Mouse (Mus musculus): ENCODE measurements around the gene Zpbp2. TPM values are rescaled to one million over a fixed set of nuclear protein-coding genes. Genes with fewer than 3 reads are reported as not detected.

The Zpbp2 gene
- polyA plus RNA-seq (2014; fragmentation: Illumina TruSeq; extraction: RNeasy Lipid Tissue Mini Kit (QIAGEN cat#74804); ENCODE audit: low replicate concordance): 1.0 TPM

GRCm38 (mm10) chr11:98550975-98551828 lies at the start of gene Zpbp2:
Zpbp2 (plus strand) TSS chr11:98551097.

GRCm38 (mm10) chr11:98545711-98546231 lies 5.1 kb upstream of the Zpbp2 start, which contains the start of gene Ikzf3:
Ikzf3 (minus strand) TSS chr11:98546031.

GRCm38 (mm10) chr11:98586892-98587563 lies 36.1 kb downstream of the Zpbp2 start, which contains the start of gene Ormdl3:
Ormdl3 (minus strand) TSS chr11:98587368.

GRCm38 (mm10) chr11:98597991-98598390 lies 47.1 kb downstream of the Zpbp2 start, which contains the start of gene Lrrc3c:
Lrrc3c (plus strand) TSS chr11:98598291.

Other genes with a start within 250 kb of the Zpbp2 start
- gene Neurod2, start 221.4 kb upstream of the Zpbp2 start, polyA plus RNA-seq (2014; fragmentation: Illumina TruSeq; extraction: RNeasy Lipid Tissue Mini Kit (QIAGEN cat#74804); ENCODE audit: low replicate concordance): not detected
- 5.9 TPM for gene Ppp1r1b, start 202.7 kb upstream of the Zpbp2 start, polyA plus RNA-seq (2014; fragmentation: Illumina TruSeq; extraction: RNeasy Lipid Tissue Mini Kit (QIAGEN cat#74804); ENCODE audit: low replicate concordance)
- gene Stard3, start 192.7 kb upstream of the Zpbp2 start, polyA plus RNA-seq (2014; fragmentation: Illumina TruSeq; extraction: RNeasy Lipid Tissue Mini Kit (QIAGEN cat#74804); ENCODE audit: low replicate concordance): 1.0 TPM
- not detected for gene Tcap, start 167.3 kb upstream of the Zpbp2 start, polyA plus RNA-seq (2014; fragmentation: Illumina TruSeq; extraction: RNeasy Lipid Tissue Mini Kit (QIAGEN cat#74804); ENCODE audit: low replicate concordance)
- not detected for gene Pnmt, start 164.6 kb upstream of the Zpbp2 start, polyA plus RNA-seq (2014; fragmentation: Illumina TruSeq; extraction: RNeasy Lipid Tissue Mini Kit (QIAGEN cat#74804); ENCODE audit: low replicate concordance)
- gene Pgap3, start 150.6 kb upstream of the Zpbp2 start, polyA plus RNA-seq (2014; fragmentation: Illumina TruSeq; extraction: RNeasy Lipid Tissue Mini Kit (QIAGEN cat#74804); ENCODE audit: low replicate concordance): not detected
- 2.1 TPM for gene Erbb2, start 138.6 kb upstream of the Zpbp2 start, polyA plus RNA-seq (2014; fragmentation: Illumina TruSeq; extraction: RNeasy Lipid Tissue Mini Kit (QIAGEN cat#74804); ENCODE audit: low replicate concordance)
- 31.8 TPM for gene Mien1, start 112.1 kb upstream of the Zpbp2 start, polyA plus RNA-seq (2014; fragmentation: Illumina TruSeq; extraction: RNeasy Lipid Tissue Mini Kit (QIAGEN cat#74804); ENCODE audit: low replicate concordance)
- gene Grb7, start 104.7 kb upstream of the Zpbp2 start, polyA plus RNA-seq (2014; fragmentation: Illumina TruSeq; extraction: RNeasy Lipid Tissue Mini Kit (QIAGEN cat#74804); ENCODE audit: low replicate concordance): 2.2 TPM
- gene Ikzf3, start 5.1 kb upstream of the Zpbp2 start, polyA plus RNA-seq (2014; fragmentation: Illumina TruSeq; extraction: RNeasy Lipid Tissue Mini Kit (QIAGEN cat#74804); ENCODE audit: low replicate concordance): 5.1 TPM
- gene Ormdl3, start 36.3 kb downstream of the Zpbp2 start, polyA plus RNA-seq (2014; fragmentation: Illumina TruSeq; extraction: RNeasy Lipid Tissue Mini Kit (QIAGEN cat#74804); ENCODE audit: low replicate concordance): 5.3 TPM
- gene Lrrc3c, start 47.2 kb downstream of the Zpbp2 start, polyA plus RNA-seq (2014; fragmentation: Illumina TruSeq; extraction: RNeasy Lipid Tissue Mini Kit (QIAGEN cat#74804); ENCODE audit: low replicate concordance): not detected
- gene Gm12355, start 74.6 kb downstream of the Zpbp2 start, polyA plus RNA-seq (2014; fragmentation: Illumina TruSeq; extraction: RNeasy Lipid Tissue Mini Kit (QIAGEN cat#74804); ENCODE audit: low replicate concordance): not detected
- not detected for gene Gsdma3, start 75.3 kb downstream of the Zpbp2 start, polyA plus RNA-seq (2014; fragmentation: Illumina TruSeq; extraction: RNeasy Lipid Tissue Mini Kit (QIAGEN cat#74804); ENCODE audit: low replicate concordance)
- 0.71 TPM for gene Gsdma2, start 95.7 kb downstream of the Zpbp2 start, polyA plus RNA-seq (2014; fragmentation: Illumina TruSeq; extraction: RNeasy Lipid Tissue Mini Kit (QIAGEN cat#74804); ENCODE audit: low replicate concordance)
- gene Gsdma, start 113.3 kb downstream of the Zpbp2 start, polyA plus RNA-seq (2014; fragmentation: Illumina TruSeq; extraction: RNeasy Lipid Tissue Mini Kit (QIAGEN cat#74804); ENCODE audit: low replicate concordance): 0.33 TPM
- gene Psmd3, start 131.5 kb downstream of the Zpbp2 start, polyA plus RNA-seq (2014; fragmentation: Illumina TruSeq; extraction: RNeasy Lipid Tissue Mini Kit (QIAGEN cat#74804); ENCODE audit: low replicate concordance): 9.9 TPM
- not detected for gene Csf3, start 150.2 kb downstream of the Zpbp2 start, polyA plus RNA-seq (2014; fragmentation: Illumina TruSeq; extraction: RNeasy Lipid Tissue Mini Kit (QIAGEN cat#74804); ENCODE audit: low replicate concordance)
- gene Med24, start 178.3 kb downstream of the Zpbp2 start, polyA plus RNA-seq (2014; fragmentation: Illumina TruSeq; extraction: RNeasy Lipid Tissue Mini Kit (QIAGEN cat#74804); ENCODE audit: low replicate concordance): 0.97 TPM
- gene Thra, start 189.5 kb downstream of the Zpbp2 start, polyA plus RNA-seq (2014; fragmentation: Illumina TruSeq; extraction: RNeasy Lipid Tissue Mini Kit (QIAGEN cat#74804); ENCODE audit: low replicate concordance): 3.7 TPM
- 3.0 TPM for gene Nr1d1, start 224.2 kb downstream of the Zpbp2 start, polyA plus RNA-seq (2014; fragmentation: Illumina TruSeq; extraction: RNeasy Lipid Tissue Mini Kit (QIAGEN cat#74804); ENCODE audit: low replicate concordance)
- 71.9 TPM for gene Msl1, start 244.4 kb downstream of the Zpbp2 start, polyA plus RNA-seq (2014; fragmentation: Illumina TruSeq; extraction: RNeasy Lipid Tissue Mini Kit (QIAGEN cat#74804); ENCODE audit: low replicate concordance)

Data from small intestine, adult 10 weeks (tissue).